Mouse (Mus musculus): ENCODE results near the gene Inpp5b. TPM values are rescaled to one million over a fixed set of nuclear protein-coding genes. Genes with fewer than 3 reads are reported as not detected.

Gene Inpp5b
- polyA plus RNA-seq, 1 experiment from 2014 or later: 26.4 TPM

GRCm38 (mm10) chr4:124726121-124726520 is 15.5 kb upstream of the Inpp5b start:
- Histone ChIP-seq H3K9me3 (ENCODE audit: control insufficient read depth, low read length) (no peaks in the 10 kb centered on the region), H3K36me3 (ENCODE audit: control insufficient read depth, insufficient read depth, low read length) (peaks cover 98% of the 10 kb centered on the region), H3K4me3 (replicated peaks; ENCODE audit: low read depth, low read length) (no peak overlapping the region), H3K4me1 (ENCODE audit: control insufficient read depth, insufficient read depth, low read length) (no peaks in the 10 kb centered on the region), H3K27me3 (ENCODE audit: control insufficient read depth, insufficient read depth, low read length) (no peaks in the 10 kb centered on the region), H3K4me2 (ENCODE audit: low read length) (no peak overlapping the region), H3K9ac (replicated peaks; ENCODE audit: low read length) (no peak overlapping the region), H3K27ac (replicated peaks; ENCODE audit: low read depth, low read length) (no peak overlapping the region)
- 87% methylated on average over 6 of the region's 6 CpGs for WGBS
- ATAC-seq (ENCODE audit: low FRiP score, low TSS enrichment): no peak
- DNase-seq: no peak

- peak; percentile 64 for DNase-seq
- H3K4me1 ChIP-seq (ENCODE audit: control insufficient read depth, insufficient read depth, low read length): peaks cover 10% of the 10 kb centered on the region; the same call in 1 of the 2 replicates
- peaks cover 19% of the 10 kb centered on the region for H3K36me3 ChIP-seq (ENCODE audit: control insufficient read depth, insufficient read depth, low read length)
- ATAC-seq (ENCODE audit: low FRiP score, low TSS enrichment): no peak
- no peaks in the 10 kb centered on the region for H3K9me3 ChIP-seq (ENCODE audit: control insufficient read depth, low read length)
- WGBS: 63% methylated on average over 2 of the region's 2 CpGs
- H3K27ac ChIP-seq (replicated peaks; ENCODE audit: low read depth, low read length): peak overlapping the region; percentile 20; the same call in 1 of the 2 replicates
- 0 out of 2 replicates have a peak overlapping the region, but pooled peaks have one; percentile 9 for H3K9ac ChIP-seq (replicated peaks; ENCODE audit: low read length)
- H3K27me3 ChIP-seq (ENCODE audit: control insufficient read depth, insufficient read depth, low read length): no peaks in the 10 kb centered on the region
- no peak overlapping the region for H3K4me2 ChIP-seq (ENCODE audit: low read length)
- H3K4me3 ChIP-seq (replicated peaks; ENCODE audit: low read depth, low read length): no peak overlapping the region
Observed at GRCm38 (mm10) chr4:124736952-124737351, 4.7 kb upstream of the Inpp5b start.

- peaks cover 13% of the 10 kb centered on the region; the same call in 1 of the 2 replicates for H3K4me1 ChIP-seq (ENCODE audit: control insufficient read depth, insufficient read depth, low read length)
- H3K36me3 ChIP-seq (ENCODE audit: control insufficient read depth, insufficient read depth, low read length): peaks cover 13% of the 10 kb centered on the region
- 74% methylated on average over 5 of the region's 5 CpGs for WGBS
- no peaks in the 10 kb centered on the region for H3K27me3 ChIP-seq (ENCODE audit: control insufficient read depth, insufficient read depth, low read length)
- H3K4me3 ChIP-seq (replicated peaks; ENCODE audit: low read depth, low read length): no peak overlapping the region
- no peak overlapping the region for H3K4me2 ChIP-seq (ENCODE audit: low read length)
- H3K9ac ChIP-seq (replicated peaks; ENCODE audit: low read length): no peak overlapping the region
- H3K9me3 ChIP-seq (ENCODE audit: control insufficient read depth, low read length): no peaks in the 10 kb centered on the region
- ATAC-seq (ENCODE audit: low FRiP score, low TSS enrichment) (no peak), DNase-seq (no peak)
- 0 out of 2 replicates have a peak overlapping the region, but pooled peaks have one; percentile 20 for H3K27ac ChIP-seq (replicated peaks; ENCODE audit: low read depth, low read length)
Observed at GRCm38 (mm10) chr4:124737486-124737885, 4.2 kb upstream of the Inpp5b start.

GRCm38 (mm10) chr4:124738013-124738412 is 3.6 kb upstream of the Inpp5b start:
- no peak for ATAC-seq (ENCODE audit: low FRiP score, low TSS enrichment)
- no peaks in the 10 kb centered on the region for H3K27me3 ChIP-seq (ENCODE audit: control insufficient read depth, insufficient read depth, low read length)
- 58% methylated on average over 4 of the region's 4 CpGs for WGBS
- no peak overlapping the region for H3K27ac ChIP-seq (replicated peaks; ENCODE audit: low read depth, low read length)
- H3K36me3 ChIP-seq (ENCODE audit: control insufficient read depth, insufficient read depth, low read length): peaks cover 8% of the 10 kb centered on the region
- DNase-seq: no peak
- H3K9me3 ChIP-seq (ENCODE audit: control insufficient read depth, low read length): no peaks in the 10 kb centered on the region
- peaks cover 13% of the 10 kb centered on the region; the same call in 1 of the 2 replicates for H3K4me1 ChIP-seq (ENCODE audit: control insufficient read depth, insufficient read depth, low read length)
- H3K4me3 ChIP-seq (replicated peaks; ENCODE audit: low read depth, low read length): no peak overlapping the region
- H3K9ac ChIP-seq (replicated peaks; ENCODE audit: low read length): no peak overlapping the region
- no peak overlapping the region for H3K4me2 ChIP-seq (ENCODE audit: low read length)

GRCm38 (mm10) chr4:124738783-124739182 is 2.9 kb upstream of the Inpp5b start:
- Histone ChIP-seq H3K4me3 (replicated peaks; ENCODE audit: low read depth, low read length) (no peak overlapping the region), H3K4me2 (ENCODE audit: low read length) (no peak overlapping the region), H3K36me3 (ENCODE audit: control insufficient read depth, insufficient read depth, low read length) (0 out of 2 replicates have a peak, but pooled peaks cover under 1% of the 10 kb centered on the region), H3K27me3 (ENCODE audit: control insufficient read depth, insufficient read depth, low read length) (no peaks in the 10 kb centered on the region), H3K27ac (replicated peaks; ENCODE audit: low read depth, low read length) (no peak overlapping the region), H3K9ac (replicated peaks; ENCODE audit: low read length) (no peak overlapping the region), H3K9me3 (ENCODE audit: control insufficient read depth, low read length) (no peaks in the 10 kb centered on the region), H3K4me1 (ENCODE audit: control insufficient read depth, insufficient read depth, low read length) (peaks cover 13% of the 10 kb centered on the region; the same call in 1 of the 2 replicates)
- 78% methylated on average over 1 of the region's 1 CpGs for WGBS
- ATAC-seq (ENCODE audit: low FRiP score, low TSS enrichment) (no peak), DNase-seq (no peak)

- Histone ChIP-seq H3K27ac (replicated peaks; ENCODE audit: low read depth, low read length) (no peak overlapping the region), H3K9me3 (ENCODE audit: control insufficient read depth, low read length) (no peaks in the 10 kb centered on the region), H3K4me1 (ENCODE audit: control insufficient read depth, insufficient read depth, low read length) (0 out of 2 replicates have a peak, but pooled peaks cover 3% of the 10 kb centered on the region), H3K4me3 (replicated peaks; ENCODE audit: low read depth, low read length) (no peak overlapping the region), H3K9ac (replicated peaks; ENCODE audit: low read length) (no peak overlapping the region), H3K36me3 (ENCODE audit: control insufficient read depth, insufficient read depth, low read length) (peaks cover 16% of the 10 kb centered on the region), H3K4me2 (ENCODE audit: low read length) (peak overlapping the region; percentile 69; the same call in 1 of the 2 replicates), H3K27me3 (ENCODE audit: control insufficient read depth, insufficient read depth, low read length) (no peaks in the 10 kb centered on the region)
- no peak for DNase-seq
- ATAC-seq (ENCODE audit: low FRiP score, low TSS enrichment): no peak
- 86% methylated on average over 11 of the region's 11 CpGs for WGBS
Observed at GRCm38 (mm10) chr4:124742839-124743238, 1.2 kb downstream of the Inpp5b start.

GRCm38 (mm10) chr4:124746577-124746976 is 4.9 kb downstream of the Inpp5b start:
- WGBS: 83% methylated on average over 7 of the region's 7 CpGs
- no peak for DNase-seq
- Histone ChIP-seq H3K4me2 (ENCODE audit: low read length) (no peak overlapping the region), H3K27ac (replicated peaks; ENCODE audit: low read depth, low read length) (no peak overlapping the region), H3K9me3 (ENCODE audit: control insufficient read depth, low read length) (no peaks in the 10 kb centered on the region), H3K4me1 (ENCODE audit: control insufficient read depth, insufficient read depth, low read length) (peaks cover 7% of the 10 kb centered on the region; the same call in 1 of the 2 replicates), H3K36me3 (ENCODE audit: control insufficient read depth, insufficient read depth, low read length) (peaks cover 26% of the 10 kb centered on the region), H3K27me3 (ENCODE audit: control insufficient read depth, insufficient read depth, low read length) (no peaks in the 10 kb centered on the region), H3K4me3 (replicated peaks; ENCODE audit: low read depth, low read length) (no peak overlapping the region), H3K9ac (replicated peaks; ENCODE audit: low read length) (no peak overlapping the region)
- ATAC-seq (ENCODE audit: low FRiP score, low TSS enrichment): no peak

- H3K36me3 ChIP-seq (ENCODE audit: control insufficient read depth, insufficient read depth, low read length): peaks cover 26% of the 10 kb centered on the region
- DNase-seq (no peak), ATAC-seq (ENCODE audit: low FRiP score, low TSS enrichment) (no peak)
- WGBS: 60% methylated on average over 4 of the region's 4 CpGs
- H3K27me3 ChIP-seq (ENCODE audit: control insufficient read depth, insufficient read depth, low read length): no peaks in the 10 kb centered on the region
- no peak overlapping the region for H3K27ac ChIP-seq (replicated peaks; ENCODE audit: low read depth, low read length)
- H3K9me3 ChIP-seq (ENCODE audit: control insufficient read depth, low read length): no peaks in the 10 kb centered on the region
- H3K4me2 ChIP-seq (ENCODE audit: low read length): no peak overlapping the region
- H3K4me1 ChIP-seq (ENCODE audit: control insufficient read depth, insufficient read depth, low read length): peaks cover 9% of the 10 kb centered on the region
- no peak overlapping the region for H3K4me3 ChIP-seq (replicated peaks; ENCODE audit: low read depth, low read length)
- no peak overlapping the region for H3K9ac ChIP-seq (replicated peaks; ENCODE audit: low read length)
Observed at GRCm38 (mm10) chr4:124747851-124748250, 6.2 kb downstream of the Inpp5b start.
